Mouse (Mus musculus) hindbrain, postnatal 0 days (tissue): ENCODE results near the gene Usf3. TPM values are rescaled to one million over a fixed set of nuclear protein-coding genes. Genes with fewer than 3 reads are reported as not detected.
A peak's percentile ranks its signal among the peaks of the same experiment; 100 is the strongest.

Experiments used
- ATAC-seq: fragments of 200-750 bp; cut with Nextera tagmentation; 2 replicates; pipeline ENCODE4 v1.8.0; 2017; ENCODE audit warnings: mild to moderate bottlenecking, moderate TSS enrichment, moderate library complexity
- DNase-seq: peaks from one replicate; pipeline ENCODE4 v3.0.0-alpha.2; 2015; ENCODE audit warnings: low spot score
- H3K27ac ChIP-seq: fragments of 300-500 bp; sonication (generic); 2 replicates; pipeline ENCODE4 v1.5.1; 2014; ENCODE audit warnings: mild to moderate bottlenecking
- H3K27me3 ChIP-seq: fragments of 300-500 bp; sonication (generic); 2 replicates; pipeline ENCODE4 v1.6.1; 2014; ENCODE audit warnings: low read length, mixed read lengths; ENCODE audit not compliant: insufficient read depth
- H3K36me3 ChIP-seq: fragments of 300-500 bp; sonication (generic); 2 replicates; pipeline ENCODE4 v1.6.1; 2014; ENCODE audit warnings: low read length, mixed read lengths; ENCODE audit not compliant: insufficient read depth
- H3K4me1 ChIP-seq: fragments of 300-500 bp; sonication (generic); 2 replicates; pipeline ENCODE4 v1.6.1; 2014; ENCODE audit warnings: antibody characterized with exemption, low read length, mixed read lengths; ENCODE audit not compliant: insufficient read depth
- H3K4me2 ChIP-seq: fragments of 300-500 bp; sonication (generic); 2 replicates; pipeline ENCODE4 v1.6.1; 2014; ENCODE audit warnings: low read depth, mild to moderate bottlenecking, low read length, moderate library complexity, mixed read lengths
- H3K4me3 ChIP-seq: fragments of 300-500 bp; sonication (generic); 2 replicates; pipeline ENCODE4 v1.5.1; 2014; ENCODE audit warnings: low read length
- H3K9ac ChIP-seq: fragments of 300-500 bp; sonication (generic); replicated peaks from 2 replicates; pipeline ENCODE4 v1.6.1; 2014; ENCODE audit warnings: mild to moderate bottlenecking, low read length, moderate library complexity, mixed read lengths
- H3K9me3 ChIP-seq: fragments of 300-500 bp; sonication (generic); 2 replicates; pipeline ENCODE4 v1.6.1; 2016; ENCODE audit warnings: low read length, mixed read lengths
- CTCF ChIP-seq: IDR thresholded peaks from 2 replicates; pipeline ENCODE4 v1.5.1; 2016; ENCODE audit warnings: antibody characterized with exemption, control low read depth, low read depth
- WGBS: fragments of 180-500 bp; shearing (Covaris S2); extraction: QIAGEN DNeasy Blood & Tissue Kit; methylation state at CpG from one replicate; pipeline ENCODE4 v1.1.7; 2014; 5-methylcytosine and 5-hydroxymethylcytosine counted together
- polyA plus RNA-seq: library from polyadenylated mRNA; unstranded; fragments of >200 nt; fragmentation: Nextera tagmentation; extraction: Ambion mirVana; gene quantifications from 2 replicates; pipeline ENCODE4 v1.2.1, GENCODE M21; 2015
- total RNA-seq: library from RNA; depleted of rRNA; stranded (reverse); fragments of >200 nt; gene quantifications from 2 replicates; pipeline ENCODE4 v1.2.3, GENCODE M21; 2014

The Usf3 gene
- total and polyA plus RNA-seq, 2 experiments from 2014 or later = 1.9 to 13.8 TPM

GRCm38 (mm10) chr16:44221463-44221862 lies 48.4 kb downstream of the Usf3 start:
- no peak for TF ChIP-seq CTCF
- H3K4me3 ChIP-seq = no peak overlapping the region
- DNase-seq (no peak), ATAC-seq (no peak)
- whole genome bisulfite sequencing = 88% methylated on average over 6 of the region's 6 CpGs
- H3K27me3 ChIP-seq = no peaks in the 10 kb centered on the region
- no peak overlapping the region for H3K27ac ChIP-seq
- no peaks in the 10 kb centered on the region for H3K4me1 ChIP-seq
- H3K9me3 ChIP-seq = no peaks in the 10 kb centered on the region
- no peak overlapping the region for H3K4me2 ChIP-seq
- H3K9ac ChIP-seq = no peak overlapping the region
- peaks cover 40% of the 10 kb centered on the region for H3K36me3 ChIP-seq

GRCm38 (mm10) chr16:44226706-44227291 lies 53.8 kb downstream of the Usf3 start:
- Histone ChIP-seq H3K4me1 (no peaks in the 10 kb centered on the region), H3K9me3 (no peaks in the 10 kb centered on the region), H3K27me3 (no peaks in the 10 kb centered on the region), H3K9ac (no peak overlapping the region), H3K36me3 (no peaks in the 10 kb centered on the region), H3K4me3 (no peak overlapping the region), H3K27ac (no peak overlapping the region), H3K4me2 (no peak overlapping the region)
- DNase-seq = no peak
- TF ChIP-seq CTCF = no peak
- ATAC-seq = no peak
- WGBS = 95% methylated on average over 13 of the region's 13 CpGs

GRCm38 (mm10) chr16:44233019-44233418 lies 60.0 kb downstream of the Usf3 start:
- Histone ChIP-seq H3K36me3 (no peaks in the 10 kb centered on the region), H3K9ac (no peak overlapping the region), H3K27ac (no peak overlapping the region), H3K4me2 (no peak overlapping the region), H3K9me3 (no peaks in the 10 kb centered on the region), H3K4me1 (no peaks in the 10 kb centered on the region), H3K4me3 (no peak overlapping the region), H3K27me3 (no peaks in the 10 kb centered on the region)
- ATAC-seq (no peak), DNase-seq (no peak)
- WGBS = 89% methylated on average over 7 of the region's 7 CpGs
- no peak for TF ChIP-seq CTCF

GRCm38 (mm10) chr16:44237836-44238235 lies 64.8 kb downstream of the Usf3 start:
- DNase-seq (peak; percentile 5), ATAC-seq (no peak)
- Histone ChIP-seq H3K9ac (no peak overlapping the region), H3K27me3 (no peaks in the 10 kb centered on the region), H3K4me1 (no peaks in the 10 kb centered on the region), H3K4me3 (no peak overlapping the region), H3K27ac (no peak overlapping the region), H3K9me3 (no peaks in the 10 kb centered on the region), H3K4me2 (no peak overlapping the region), H3K36me3 (no peaks in the 10 kb centered on the region)
- no peak for TF ChIP-seq CTCF
- WGBS = 63% methylated on average over 3 of the region's 3 CpGs

- WGBS = 58% methylated on average over 10 of the region's 10 CpGs
- ATAC-seq (no peak), DNase-seq (no peak)
Observed at GRCm38 (mm10) chr16:44238835-44239263, 65.8 kb downstream of the Usf3 start.

GRCm38 (mm10) chr16:44240406-44240805 lies 67.4 kb downstream of the Usf3 start:
- no peak for TF ChIP-seq CTCF

More at GRCm38 (mm10) chr16:44238835-44239263, 65.8 kb downstream of the Usf3 start:
- Histone ChIP-seq H3K4me3 (no peak overlapping the region), H3K36me3 (no peaks in the 10 kb centered on the region), H3K27ac (no peak overlapping the region), H3K9me3 (no peaks in the 10 kb centered on the region), H3K4me2 (no peak overlapping the region), H3K27me3 (no peaks in the 10 kb centered on the region), H3K9ac (no peak overlapping the region), H3K4me1 (no peaks in the 10 kb centered on the region)
- TF ChIP-seq CTCF = no peak

GRCm38 (mm10) chr16:44242633-44243032 lies 69.6 kb downstream of the Usf3 start:
- peak; percentile 65 for ATAC-seq
- WGBS = 0% methylated on average over 1 of the region's 1 CpGs
- H3K9ac ChIP-seq = no peak overlapping the region
- peak; percentile 81 for DNase-seq
- no peaks in the 10 kb centered on the region for H3K36me3 ChIP-seq
- H3K27me3 ChIP-seq = no peaks in the 10 kb centered on the region
- no peak overlapping the region for H3K4me2 ChIP-seq
- no peaks in the 10 kb centered on the region for H3K9me3 ChIP-seq
- H3K27ac ChIP-seq = no peak overlapping the region
- H3K4me3 ChIP-seq = no peak overlapping the region
- peak; percentile 91 for TF ChIP-seq CTCF
- H3K4me1 ChIP-seq = no peaks in the 10 kb centered on the region

More at GRCm38 (mm10) chr16:44240406-44240805, 67.4 kb downstream of the Usf3 start:
- DNase-seq (no peak), ATAC-seq (no peak)
- H3K9me3 ChIP-seq = no peaks in the 10 kb centered on the region
- WGBS = 71% methylated on average over 8 of the region's 8 CpGs
- H3K4me3 ChIP-seq = no peak overlapping the region
- H3K36me3 ChIP-seq = no peaks in the 10 kb centered on the region
- no peak overlapping the region for H3K4me2 ChIP-seq
- H3K9ac ChIP-seq = no peak overlapping the region
- no peak overlapping the region for H3K27ac ChIP-seq
- no peaks in the 10 kb centered on the region for H3K4me1 ChIP-seq
- no peaks in the 10 kb centered on the region for H3K27me3 ChIP-seq
